Mouse (Mus musculus) ES-E14 (cell line): ENCODE data around the gene Zmiz1.

Experiments used
- CHD2 ChIP-seq: IDR thresholded peaks from 2 replicates; pipeline ENCODE4 v1.6.1; 2014; ENCODE audit warnings: mild to moderate bottlenecking, low read depth, low read length, inconsistent platforms
- ZC3H11A ChIP-seq: IDR thresholded peaks from 2 replicates; pipeline ENCODE4 v1.6.1; 2012; ENCODE audit warnings: low read depth, mild to moderate bottlenecking, inconsistent platforms, low read length, borderline replicate concordance

DNA sequence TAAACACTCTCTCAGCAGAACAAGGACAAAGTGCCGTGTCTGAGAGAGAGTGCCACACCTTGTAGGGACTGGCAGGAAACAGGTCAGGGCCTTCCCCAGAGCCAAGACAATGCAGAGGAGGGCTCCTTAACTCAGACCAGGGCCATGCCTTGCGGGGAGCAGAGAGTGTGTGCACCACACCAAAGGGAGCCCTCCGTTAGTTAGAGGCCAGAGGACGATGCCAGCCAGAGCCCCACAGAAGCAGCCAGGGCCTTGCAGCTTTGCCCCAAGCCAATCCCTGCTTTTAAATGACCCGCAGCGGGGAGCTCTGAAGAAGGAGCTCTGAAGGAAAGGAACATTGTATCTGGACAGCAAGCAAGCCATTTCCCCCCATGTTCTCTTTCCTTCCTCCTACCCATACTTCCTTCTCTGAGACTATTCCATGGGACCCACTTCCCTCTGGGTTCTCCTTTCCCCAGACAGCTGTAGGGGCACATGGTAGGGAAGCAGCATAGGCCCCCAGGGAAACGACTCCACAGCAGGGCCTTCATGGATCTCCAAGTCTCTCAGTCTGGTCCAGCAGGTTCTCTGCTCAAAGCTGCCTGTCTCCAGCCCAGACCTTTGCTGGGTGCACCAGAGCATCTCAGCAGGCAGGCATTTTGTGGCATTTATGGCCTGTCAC is 204.8 kb downstream of the Zmiz1 start:
- TF ChIP-seq ZC3H11A (no peak), CHD2 (no peak)
